Comparison of ENCODE assay signal across 26 mouse cellular contexts in the genomic region with DNA sequence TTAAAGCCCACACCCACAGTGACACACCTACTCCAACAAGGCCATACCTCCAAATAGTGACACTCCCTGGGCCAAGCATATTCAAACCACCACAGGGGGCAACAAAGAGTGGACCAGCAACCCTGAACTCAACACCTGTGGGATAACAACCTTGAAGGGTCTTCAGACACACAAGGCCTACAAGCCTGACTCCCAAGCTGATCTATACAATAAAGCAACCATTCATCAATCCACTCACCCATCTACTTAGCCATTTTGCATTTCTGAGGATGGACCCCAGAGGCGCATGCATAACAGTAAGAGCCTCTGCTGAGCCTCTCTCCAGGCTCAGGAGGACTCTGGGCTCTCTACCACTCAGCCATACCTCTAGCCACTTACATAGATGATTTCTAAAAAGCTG.
DNase-seq lines count a peak whose midpoint lies in the region; ATAC-seq and TF ChIP-seq lines count a peak whose summit lies in the region.
"Had no signal": no experiment of that assay in that cellular context is flagged by ENCODE, and none has a peak within 500 bp of the region (broad histone marks: within the 10 kb centered on the region; RNA-seq: fewer than 3 reads in every experiment).

No protein-coding gene starts in this region.

- H3K9me3 ChIP-seq in ES-E14 (ENCODE audit: control insufficient read depth, insufficient read depth, low read depth, low read length), result no peaks in the 10 kb centered on the region
- no peaks in the 10 kb centered on the region for H3K9me3 ChIP-seq in midbrain, postnatal 0 days (ENCODE audit: low read length)
- no peaks in the 10 kb centered on the region for H3K9me3 ChIP-seq in liver, embryonic 11.5 days (ENCODE audit: control insufficient read depth, low read length)
- H3K9me3 ChIP-seq: G1E had no signal

- peaks cover 0 to 6% of the 10 kb centered on the region in 2 experiments; a peak in 1 of 4 replicates for H3K4me1 ChIP-seq in ES-E14 (ENCODE audit: control insufficient read depth in 2 of 2, insufficient read depth in 2 of 2, low read length in 2 of 2, poor library complexity in 1 of 2)
- H3K4me1 ChIP-seq in midbrain, postnatal 0 days (ENCODE audit: insufficient read depth, low read length), result no peaks in the 10 kb centered on the region
- peaks cover 6% of the 10 kb centered on the region for H3K4me1 ChIP-seq in liver, embryonic 11.5 days (replicated peaks; ENCODE audit: control insufficient read depth, insufficient read depth, low read length)

- H3K4me3 ChIP-seq in ES-E14 (ENCODE audit: insufficient read depth in 1 of 2, low read depth in 1 of 2, low read length in 2 of 2, poor library complexity in 1 of 2, severe bottlenecking in 1 of 2), result no peak overlapping the region
- no peak overlapping the region for H3K4me3 ChIP-seq in midbrain, postnatal 0 days (ENCODE audit: low read depth, low read length)
- no peak overlapping the region for H3K4me3 ChIP-seq in liver, embryonic 11.5 days (ENCODE audit: low read depth, low read length)

- no peak overlapping the region for H3K4me2 ChIP-seq in midbrain, postnatal 0 days (ENCODE audit: low read depth, low read length, poor library complexity, severe bottlenecking)
- no peak overlapping the region for H3K4me2 ChIP-seq in liver, embryonic 11.5 days

- ATAC-seq in midbrain, postnatal 0 days (ENCODE audit: low FRiP score), result no peak
- no peak for ATAC-seq in liver, embryonic 11.5 days (replicated peaks; ENCODE audit: low FRiP score)
- ATAC-seq: activated CD4-positive, CD25-positive, alpha-beta regulatory T cell, adult 4 months; CD4-positive, CD25-positive, alpha-beta regulatory T cell, adult 4 months had no signal

- no peak overlapping the region for H3K27ac ChIP-seq in ES-E14 (ENCODE audit: insufficient read depth, low read depth, low read length, poor library complexity, severe bottlenecking)
- H3K27ac ChIP-seq in midbrain, postnatal 0 days (ENCODE audit: low read depth, low read length), result no peak overlapping the region
- H3K27ac ChIP-seq in liver, embryonic 11.5 days (ENCODE audit: low read depth, low read length), result no peak overlapping the region

- in situ Hi-C loops in ES-E14 (cut with MboI; ENCODE audit: low sequenced_read_pairs in 2 of 2, unreplicated experiment in 2 of 2), result no loop called here

- WGBS in midbrain, postnatal 0 days, result 100% methylated on average over 1 of the region's 1 CpGs
- 96% methylated on average over 1 of the region's 1 CpGs for WGBS in liver, embryonic 11.5 days

- peak; percentile 76 for DNase-seq in ES-CJ7 (ENCODE audit: low read depth, low spot score)
- peak; percentile 8 for DNase-seq in ES-E14 (ENCODE audit: low read depth, low spot score)
- peak; percentile 94 for DNase-seq in R1 (ENCODE audit: low read depth, low spot score)
- DNase-seq in ZHBTc4 (ENCODE audit: low read depth, low spot score), result peak; percentile 88
- no peak for DNase-seq in midbrain, postnatal 0 days (ENCODE audit: low spot score)
- no peak for DNase-seq in liver, embryonic 11.5 days (ENCODE audit: low spot score)
- no peak for DNase-seq in cerebellum, postnatal 10 days
- DNase-seq in urinary bladder, adult 18-20 months (ENCODE audit: low spot score in 2 of 2), result no peak
- DNase-seq: adrenal gland, adult 2 months; adrenal gland, adult 8-10 months; adrenal gland, postnatal 10 days; adrenal gland, postnatal 14 days; adrenal gland, postnatal 25 days; adrenal gland, postnatal 36 days; B cell, adult 2 months; cerebellum, adult 11 months; cerebellum, adult 11-12 months; cerebellum, adult 18-20 months; cerebellum, adult 2 months; cerebellum, adult 8-10 months; cerebellum, adult 9-10 months had no signal

- TF ChIP-seq CTCF in midbrain, postnatal 0 days (IDR thresholded peaks at IDR 0.05), result no peak

- H3K9ac ChIP-seq in ES-E14 (ENCODE audit: insufficient read depth, low read depth, low read length, poor library complexity, severe bottlenecking), result no peak overlapping the region
- no peak overlapping the region for H3K9ac ChIP-seq in midbrain, postnatal 0 days (replicated peaks; ENCODE audit: low read length, poor library complexity, severe bottlenecking)
- no peak overlapping the region for H3K9ac ChIP-seq in liver, embryonic 11.5 days (ENCODE audit: low read depth, low read length)

- H3K27me3 ChIP-seq in midbrain, postnatal 0 days (ENCODE audit: insufficient read depth, low read length), result no peaks in the 10 kb centered on the region
- no peaks in the 10 kb centered on the region for H3K27me3 ChIP-seq in liver, embryonic 11.5 days (replicated peaks; ENCODE audit: control insufficient read depth, insufficient read depth, low read length)
- H3K27me3 ChIP-seq: CH12.LX, Patski had no signal

- no peaks in the 10 kb centered on the region for H3K36me3 ChIP-seq in ES-E14 (ENCODE audit: control insufficient read depth, insufficient read depth, low read length, poor library complexity, severe bottlenecking)
- no peaks in the 10 kb centered on the region for H3K36me3 ChIP-seq in midbrain, postnatal 0 days (ENCODE audit: insufficient read depth, low read length)
- no peaks in the 10 kb centered on the region; the same call in 1 of the 2 replicates for H3K36me3 ChIP-seq in liver, embryonic 11.5 days (ENCODE audit: control insufficient read depth, insufficient read depth, low read length)

TF ChIP-seq in ES-E14, 5 proteins besides CTCF, POLR2A, EP300 and RAD21:
- TF ChIP-seq ZC3H11A (IDR thresholded peaks at IDR 0.05; ENCODE audit: borderline replicate concordance, low read depth, low read length) (no peak), HCFC1 (IDR thresholded peaks at IDR 0.05; ENCODE audit: borderline replicate concordance, insufficient read depth, low read length) (no peak), MAFK (IDR thresholded peaks at IDR 0.05; ENCODE audit: insufficient read depth, low read depth, low read length) (no peak), CHD2 (IDR thresholded peaks at IDR 0.05; ENCODE audit: low read depth, low read length) (no peak), ZNF384 (IDR thresholded peaks at IDR 0.05; ENCODE audit: low read depth, low read length) (no peak)

Comparison
In these comparisons a context has a peak if more than half of its experiments do, and no peak if none do; other contexts are left out.
1. DNase-seq: peak in ES-CJ7 (single experiment), ES-E14 (single experiment), R1 (single experiment) and ZHBTc4 (single experiment); none in midbrain, postnatal 0 days (single experiment), liver, embryonic 11.5 days (single experiment), cerebellum, postnatal 10 days (0 of 2) and urinary bladder, adult 18-20 months (0 of 2).